Mouse (Mus musculus): ENCODE results near the gene Hist1h4k.
A peak's percentile ranks its signal among the peaks of the same experiment; 100 is the strongest.

Gene Hist1h4k

GRCm38 (mm10) chr13:21754294-21755001 lies 4.1 kb upstream of the Hist1h4k start:
- peak in 1 of 2 experiments; percentile 40 for DNase-seq (ENCODE audit: low spot score in 2 of 2)

GRCm38 (mm10) chr13:21753524-21754285 lies 3.4 kb upstream of the Hist1h4k start, which contains the start of the genes Hist1h2ak and Hist1h2bn:
Hist1h2ak (minus strand) TSS chr13:21753827.
Hist1h2bn (plus strand) TSS chr13:21754123.
- DNase-seq (ENCODE audit: low spot score in 2 of 2), result peak; percentile 75 to 78

- DNase-seq (ENCODE audit: low spot score in 2 of 2), result no peak
Measured at GRCm38 (mm10) chr13:21753051-21753523, 2.8 kb upstream of the Hist1h4k start.

GRCm38 (mm10) chr13:21752356-21752755 lies 2.1 kb upstream of the Hist1h4k start:
- no peak for DNase-seq (ENCODE audit: low spot score in 2 of 2)

GRCm38 (mm10) chr13:21751827-21752226 lies 1.5 kb upstream of the Hist1h4k start:
- no peak for DNase-seq (ENCODE audit: low spot score in 2 of 2)

GRCm38 (mm10) chr13:21751417-21751816 lies 1.1 kb upstream of the Hist1h4k start:
- DNase-seq (ENCODE audit: low spot score in 2 of 2), result no peak

GRCm38 (mm10) chr13:21749387-21750158 lies 732 bp downstream of the Hist1h4k start:
- DNase-seq (ENCODE audit: low spot score in 2 of 2), result no peak

- DNase-seq (ENCODE audit: low spot score in 2 of 2), result no peak
Measured at GRCm38 (mm10) chr13:21745006-21745405, 5.3 kb downstream of the Hist1h4k start.

- peak; percentile 80 to 84 for DNase-seq (ENCODE audit: low spot score in 2 of 2)
Measured at GRCm38 (mm10) chr13:21734906-21735767, 15.2 kb downstream of the Hist1h4k start, which contains the start of gene Hist1h4j. Hist1h4j (plus strand) TSS chr13:21735064.

- DNase-seq (ENCODE audit: low spot score in 2 of 2), result peak; percentile 66 to 87
Measured at GRCm38 (mm10) chr13:21734010-21734905, 16.0 kb downstream of the Hist1h4k start.

GRCm38 (mm10) chr13:21733466-21733865 lies 16.8 kb downstream of the Hist1h4k start:
- DNase-seq (ENCODE audit: low spot score in 2 of 2), result peak in 1 of 2 experiments; percentile 32

GRCm38 (mm10) chr13:21729544-21729943 lies 20.8 kb downstream of the Hist1h4k start:
- no peak for DNase-seq (ENCODE audit: low spot score in 2 of 2)

GRCm38 (mm10) chr13:21727948-21728572 lies 22.2 kb downstream of the Hist1h4k start:
- DNase-seq (ENCODE audit: low spot score in 2 of 2), result no peak

- DNase-seq (ENCODE audit: low spot score in 2 of 2), result no peak
Measured at GRCm38 (mm10) chr13:21722993-21723836, 27.1 kb downstream of the Hist1h4k start.

GRCm38 (mm10) chr13:21722373-21722925 lies 27.9 kb downstream of the Hist1h4k start:
- no peak for DNase-seq (ENCODE audit: low spot score in 2 of 2)

- DNase-seq (ENCODE audit: low spot score in 2 of 2), result peak; percentile 71 to 77
Measured at GRCm38 (mm10) chr13:21721757-21722372, 28.4 kb downstream of the Hist1h4k start, which contains the start of gene Hist1h2bm. Hist1h2bm (plus strand) TSS chr13:21722044.

GRCm38 (mm10) chr13:21721107-21721756 lies 29.1 kb downstream of the Hist1h4k start:
- peak in 1 of 2 experiments; percentile 21 for DNase-seq (ENCODE audit: low spot score in 2 of 2)

Data from thymus, postnatal 10 days (tissue).